Mouse (Mus musculus): Measurements from ENCODE around the gene Ermard. TPM values are rescaled to one million over a fixed set of nuclear protein-coding genes. Genes with fewer than 3 reads are reported as not detected.

Gene Ermard
- polyA plus RNA-seq, 1 experiment from 2014 or later = 61.9 TPM

Other genes with a start within 250 kb of the Ermard start
- 6.1 and 9.5 TPM in 2 replicates for gene Wdr27, start 98.0 kb upstream of the Ermard start, polyA plus RNA-seq (2014; fragmentation: Nextera tagmentation; extraction: Ambion mirVana)
- gene 1600012H06Rik, start 98.0 kb upstream of the Ermard start, polyA plus RNA-seq (2014; fragmentation: Nextera tagmentation; extraction: Ambion mirVana) = 30.9 and 33.5 TPM in 2 replicates
- gene Phf10, start 79.9 kb upstream of the Ermard start, polyA plus RNA-seq (2014; fragmentation: Nextera tagmentation; extraction: Ambion mirVana) = 45.1 and 48.6 TPM in 2 replicates
- 5.7 and 9.4 TPM in 2 replicates for gene 9030025P20Rik, start 62.7 kb upstream of the Ermard start, polyA plus RNA-seq (2014; fragmentation: Nextera tagmentation; extraction: Ambion mirVana)
- gene Gm3417, start 62.4 kb upstream of the Ermard start, polyA plus RNA-seq (2014; fragmentation: Nextera tagmentation; extraction: Ambion mirVana) = 1.6 TPM in 1 of 2 replicates, not detected in the other
- gene Gm3435, start 31.0 kb upstream of the Ermard start, polyA plus RNA-seq (2014; fragmentation: Nextera tagmentation; extraction: Ambion mirVana) = 4.5 and 5.1 TPM in 2 replicates
- gene Tcte3, start 280 bp downstream of the Ermard start, polyA plus RNA-seq (2014; fragmentation: Nextera tagmentation; extraction: Ambion mirVana) = 1.1 TPM in 1 of 2 replicates, not detected in the other
- gene Gm3448, start 329 bp downstream of the Ermard start, polyA plus RNA-seq (2014; fragmentation: Nextera tagmentation; extraction: Ambion mirVana) = 3.7 and 3.8 TPM in 2 replicates